Mouse (Mus musculus) kidney, postnatal 36 days (tissue): ENCODE data around the gene Rps6kl1.
"Not testable (repeated sequence)": the region's sequence is repeated elsewhere in the genome, so short reads cannot be mapped to it uniquely, and the experiment has no call there.

Experiments
- DNase-seq, 2 experiments: peaks; one replicate each; pipeline ENCODE4 v3.0.0; 2021 to 2022; ENCODE audit warnings: mixed read lengths in 2 of 2

The Rps6kl1 gene

GRCm38 (mm10) chr12:85175087-85175675 lies 24.1 kb upstream of the Rps6kl1 start:
- DNase-seq, result no peak

DNA sequence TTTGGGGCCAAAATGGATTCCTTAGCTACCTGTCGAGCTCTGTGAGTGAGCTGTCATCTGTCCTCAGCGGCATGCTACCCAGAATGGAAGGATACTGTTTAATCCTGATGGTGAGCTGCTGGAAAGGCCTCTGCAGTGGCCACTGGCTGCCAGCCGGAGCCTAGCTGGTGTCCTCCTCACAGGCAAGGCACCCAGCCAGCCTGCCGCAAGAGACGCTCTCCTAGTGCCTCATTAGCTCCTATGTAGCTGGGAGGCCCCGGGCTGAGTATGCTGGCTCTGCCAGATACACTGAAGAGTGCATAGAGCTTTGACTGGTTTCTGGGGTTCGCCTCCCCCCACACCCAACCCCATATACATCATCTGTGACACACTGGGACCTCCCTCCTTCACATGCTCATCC lies 23.0 kb upstream of the Rps6kl1 start:
- no peak for DNase-seq

GRCm38 (mm10) chr12:85170948-85171307 lies 19.9 kb upstream of the Rps6kl1 start:
- DNase-seq, result no peak

- peak; percentile 69 to 70 for DNase-seq
Observed at GRCm38 (mm10) chr12:85170284-85170947, 19.4 kb upstream of the Rps6kl1 start.

DNA sequence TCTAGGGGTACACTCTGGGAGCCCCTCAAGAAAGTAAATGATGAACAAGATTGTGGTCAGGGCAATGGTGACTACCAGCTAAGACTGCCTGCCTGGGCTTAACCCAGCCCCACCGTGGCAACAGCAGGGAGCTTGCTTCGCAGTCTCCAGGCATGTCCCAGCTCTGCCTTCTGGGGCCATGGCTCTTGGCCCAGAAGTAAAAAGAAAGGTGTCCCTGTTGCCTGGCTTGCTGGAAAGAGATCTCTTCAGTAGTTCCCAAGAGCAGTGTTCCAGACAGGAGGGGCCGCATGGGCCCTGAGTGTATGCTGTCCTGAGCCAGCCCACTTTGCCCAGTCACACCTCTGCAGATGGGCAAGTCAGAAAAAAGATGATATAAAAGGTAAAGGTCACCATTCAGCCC lies 18.8 kb upstream of the Rps6kl1 start:
- DNase-seq, result no peak

DNA sequence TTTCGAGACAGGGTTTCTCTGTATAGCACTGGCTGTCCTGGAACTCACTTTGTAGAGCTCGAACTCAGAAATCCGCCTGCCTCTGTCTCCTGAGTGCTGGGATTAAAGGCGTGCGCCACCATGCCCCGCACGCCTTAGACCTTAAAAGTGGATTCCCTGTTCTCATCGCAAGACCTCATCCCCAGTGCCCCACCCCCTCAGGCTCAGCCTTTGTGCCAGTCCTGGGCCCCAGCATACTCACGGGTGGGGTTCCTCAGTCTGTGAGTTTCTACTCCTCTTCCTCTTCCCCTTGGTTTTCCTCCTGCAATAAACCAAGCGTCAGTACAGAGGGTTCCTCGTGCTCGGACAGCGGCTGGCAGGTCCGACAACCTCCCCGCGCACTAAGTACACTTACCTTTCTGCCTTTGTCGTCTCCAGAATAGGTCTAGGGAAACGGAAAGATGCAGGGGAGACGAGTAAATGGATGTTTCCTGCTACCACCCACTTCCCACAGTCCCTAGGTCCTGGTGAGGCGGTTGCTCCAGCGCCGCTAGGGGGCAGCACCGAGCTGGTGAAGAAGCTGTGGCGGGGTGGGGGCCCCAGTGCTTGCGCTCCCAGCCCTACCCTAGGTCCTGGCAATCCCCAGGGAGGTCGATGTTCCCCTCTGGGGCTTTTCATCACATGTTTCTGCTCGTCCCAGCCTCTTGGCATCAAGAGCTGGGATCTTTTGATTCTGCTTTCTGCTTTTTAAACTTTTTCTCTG lies 18.2 kb upstream of the Rps6kl1 start:
- peak; percentile 71 to 95 for DNase-seq

GRCm38 (mm10) chr12:85166631-85167030 lies 15.6 kb upstream of the Rps6kl1 start:
- peak; percentile 47 to 58 for DNase-seq

- no peak for DNase-seq
Observed at GRCm38 (mm10) chr12:85164996-85165395, 13.9 kb upstream of the Rps6kl1 start.

DNA sequence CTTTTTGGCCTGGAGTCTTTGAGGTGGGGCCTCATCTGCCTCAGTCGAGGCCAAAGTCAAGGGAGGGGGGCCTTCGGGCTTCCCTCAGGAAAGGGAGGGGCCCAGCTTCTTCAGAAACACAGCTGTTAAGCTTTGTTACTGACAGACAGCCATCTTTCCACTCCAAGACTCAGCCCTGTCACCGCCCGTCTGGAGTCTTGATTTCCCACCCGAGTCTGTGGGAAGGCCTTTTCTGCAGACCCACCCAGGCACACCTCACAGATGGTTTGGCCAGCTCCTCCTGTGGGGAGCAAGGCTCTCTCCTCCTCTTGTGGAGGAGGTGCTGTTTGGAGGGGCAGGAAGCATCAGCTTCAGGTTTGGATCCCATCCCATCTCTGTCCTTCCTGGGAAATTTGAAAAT lies 8.5 kb upstream of the Rps6kl1 start:
- no peak for DNase-seq

DNA sequence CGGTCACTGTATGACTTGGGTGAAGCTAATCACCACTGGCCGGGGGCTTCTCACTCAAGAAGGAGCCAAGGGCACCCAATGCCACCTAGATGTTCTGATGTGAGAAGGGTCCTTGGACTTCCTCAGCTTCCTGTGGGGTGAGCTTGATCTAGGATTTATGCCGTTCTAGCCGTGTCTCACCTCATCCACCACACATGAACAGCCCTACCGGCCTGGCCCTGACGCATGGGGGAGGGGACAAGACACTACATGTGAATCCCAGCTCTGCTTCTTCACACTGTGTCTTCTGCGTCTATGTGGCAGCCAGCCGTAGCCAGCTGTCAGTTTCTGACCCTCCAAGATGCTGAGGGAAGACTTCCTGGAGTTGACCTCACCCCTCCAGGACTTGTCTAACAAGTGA lies 7.7 kb upstream of the Rps6kl1 start:
- no peak for DNase-seq

DNA sequence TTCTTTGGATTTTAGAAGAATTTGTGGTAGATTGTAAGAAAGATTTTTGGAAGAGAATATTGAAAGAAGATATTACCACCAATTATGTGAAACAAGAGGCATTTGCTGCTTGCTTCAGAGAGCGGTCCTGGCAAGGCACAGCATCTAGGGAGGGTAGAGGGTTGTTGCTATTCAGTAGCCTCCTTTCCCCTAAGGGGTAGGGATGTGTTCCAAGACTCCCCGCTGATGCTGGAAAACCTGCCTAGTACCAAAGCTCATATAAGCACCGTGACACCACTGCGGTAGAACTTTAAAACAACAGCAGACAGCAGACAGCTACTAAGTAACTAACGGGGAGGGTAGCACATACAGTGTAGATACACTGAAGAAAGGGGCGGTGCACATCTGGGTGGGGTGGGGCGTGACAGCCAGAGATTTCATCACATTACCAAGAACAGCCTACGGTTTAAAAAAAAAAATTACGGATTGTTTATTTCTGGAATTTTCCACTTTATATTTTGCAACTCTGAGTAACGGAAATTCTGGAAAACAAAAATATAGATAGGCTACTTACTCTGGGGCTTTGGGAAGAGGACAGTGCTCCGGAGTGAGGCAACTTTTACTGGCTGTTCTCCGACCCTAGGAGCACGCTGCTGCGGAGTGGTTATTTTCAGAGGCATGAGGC lies 6.9 kb upstream of the Rps6kl1 start:
- DNase-seq, result no peak

DNA sequence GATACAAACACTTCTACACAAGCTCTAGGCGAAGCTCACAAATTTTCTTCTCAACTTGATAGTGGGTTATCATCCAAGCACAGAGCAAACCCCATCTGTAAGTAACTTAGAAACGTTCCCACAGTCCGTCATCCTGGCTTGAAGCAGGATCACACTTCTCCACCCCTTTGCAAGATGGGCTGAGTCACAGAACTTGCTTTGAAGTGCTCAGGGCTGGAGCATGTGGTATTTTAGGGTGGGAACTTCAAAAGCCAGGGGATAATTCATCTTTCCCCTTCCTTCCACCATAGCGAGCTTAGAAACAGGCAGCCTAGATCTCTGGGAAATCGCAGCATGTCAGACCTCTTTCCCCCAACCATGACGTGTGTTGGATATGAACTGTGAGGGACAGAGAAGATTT lies 5.3 kb upstream of the Rps6kl1 start:
- no peak for DNase-seq

- no peak for DNase-seq
Observed at GRCm38 (mm10) chr12:85153011-85153410, 1.9 kb upstream of the Rps6kl1 start.

DNA sequence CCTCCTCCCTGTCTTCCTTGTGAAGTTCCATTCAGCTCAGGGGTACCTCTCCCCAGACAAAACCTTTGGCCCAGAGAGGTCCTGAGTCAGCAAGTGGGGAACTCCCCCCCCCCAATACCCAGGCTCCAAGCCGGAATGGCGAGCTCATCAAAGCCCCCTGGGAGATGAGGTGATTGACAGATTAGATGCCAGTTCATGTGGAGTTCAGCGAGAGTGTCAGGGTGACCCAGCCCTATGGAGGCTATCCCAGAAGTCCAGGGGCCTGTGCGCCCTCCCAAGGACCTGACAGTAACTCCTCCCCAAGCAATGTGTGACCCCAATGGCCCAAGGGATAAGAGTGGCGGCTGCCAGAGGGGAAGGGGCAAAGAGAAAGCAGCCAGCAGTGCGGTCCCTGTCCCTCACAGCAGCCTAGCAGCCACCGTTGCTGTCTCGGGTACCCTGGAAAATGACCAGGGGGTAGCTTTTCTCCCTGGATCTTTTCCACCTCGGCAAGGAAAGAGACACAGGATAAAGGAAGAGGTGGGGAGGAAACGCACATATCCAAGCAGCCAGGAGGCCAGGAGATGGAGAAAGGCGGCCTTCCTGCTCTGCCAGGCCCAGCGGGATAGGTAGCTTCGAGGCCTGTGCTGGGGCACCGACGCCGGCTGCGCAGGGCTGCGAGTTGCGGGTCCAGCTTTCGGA lies 603 bp downstream of the Rps6kl1 start:
- DNase-seq, result no peak

DNA sequence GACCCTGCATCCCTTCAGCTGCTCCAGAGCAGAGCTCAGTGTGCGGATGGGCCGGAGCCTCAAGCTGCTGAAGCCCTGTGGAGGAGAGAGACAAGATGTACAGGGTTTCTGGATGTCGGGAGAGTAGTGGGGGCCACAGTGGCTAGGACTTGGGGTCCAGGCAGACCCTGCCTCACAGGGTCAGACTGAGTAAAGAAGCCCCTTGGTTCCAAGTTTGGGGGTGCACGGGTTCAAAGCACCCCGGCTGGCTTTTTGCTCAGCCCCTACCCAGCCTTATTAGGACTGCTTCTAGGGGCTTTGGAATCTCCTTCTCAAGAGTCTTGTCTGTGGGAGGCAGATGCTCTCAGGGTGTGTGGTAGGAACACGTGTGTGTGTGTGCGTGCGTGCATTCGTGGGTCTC lies 4.2 kb downstream of the Rps6kl1 start:
- no peak for DNase-seq

GRCm38 (mm10) chr12:85146355-85146754 lies 4.7 kb downstream of the Rps6kl1 start:
- peak in 1 of 2 experiments; percentile 38 for DNase-seq

- DNase-seq, result no peak
Observed at GRCm38 (mm10) chr12:85145630-85146029, 5.4 kb downstream of the Rps6kl1 start.

DNA sequence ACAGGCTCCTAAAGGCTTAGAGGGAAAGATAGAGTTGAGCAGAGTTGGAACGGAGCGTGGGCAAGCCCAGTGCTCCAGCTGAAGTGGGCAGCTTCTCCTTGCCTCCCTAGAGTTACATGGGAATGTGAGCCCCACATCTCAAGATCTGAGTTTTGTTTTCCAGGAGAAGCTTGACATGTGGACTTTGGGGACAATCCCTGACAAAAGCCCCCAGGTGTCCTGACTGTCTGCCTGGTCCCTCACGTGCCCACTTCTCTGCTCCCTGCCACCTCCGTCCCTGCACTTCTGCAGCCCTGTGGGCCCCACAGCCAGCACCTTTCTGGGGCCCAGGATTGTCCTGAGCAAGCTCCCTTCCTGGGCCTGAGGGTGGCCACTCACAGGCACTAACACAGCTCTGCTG lies 6.2 kb downstream of the Rps6kl1 start:
- no peak for DNase-seq

DNA sequence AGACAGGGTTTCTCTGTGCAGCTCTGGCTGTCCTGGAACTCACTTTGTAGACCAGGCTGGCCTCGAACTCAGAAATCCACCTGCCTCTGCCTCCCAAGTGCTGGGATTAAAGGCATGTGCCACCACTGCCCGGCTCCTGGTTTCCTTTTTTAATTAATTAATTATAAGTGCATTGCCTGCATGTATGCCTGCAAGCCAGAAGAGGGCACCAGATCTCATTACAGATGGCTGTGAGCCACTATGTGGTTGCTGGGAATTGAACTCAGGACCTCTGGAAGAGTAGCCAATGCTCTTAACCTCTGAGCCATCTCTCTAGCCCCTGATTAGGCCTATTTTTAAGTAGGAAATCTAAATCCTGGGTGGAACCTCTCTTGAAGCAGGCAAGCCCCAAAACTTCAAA lies 6.8 kb downstream of the Rps6kl1 start:
- DNase-seq, result not testable (repeated sequence)

- peak; percentile 82 to 93 for DNase-seq
Observed at GRCm38 (mm10) chr12:85142803-85143202, 8.3 kb downstream of the Rps6kl1 start.

GRCm38 (mm10) chr12:85141096-85141495 lies 10.0 kb downstream of the Rps6kl1 start:
- no peak for DNase-seq

- no peak for DNase-seq
Observed at GRCm38 (mm10) chr12:85140036-85140701, 10.9 kb downstream of the Rps6kl1 start.

DNA sequence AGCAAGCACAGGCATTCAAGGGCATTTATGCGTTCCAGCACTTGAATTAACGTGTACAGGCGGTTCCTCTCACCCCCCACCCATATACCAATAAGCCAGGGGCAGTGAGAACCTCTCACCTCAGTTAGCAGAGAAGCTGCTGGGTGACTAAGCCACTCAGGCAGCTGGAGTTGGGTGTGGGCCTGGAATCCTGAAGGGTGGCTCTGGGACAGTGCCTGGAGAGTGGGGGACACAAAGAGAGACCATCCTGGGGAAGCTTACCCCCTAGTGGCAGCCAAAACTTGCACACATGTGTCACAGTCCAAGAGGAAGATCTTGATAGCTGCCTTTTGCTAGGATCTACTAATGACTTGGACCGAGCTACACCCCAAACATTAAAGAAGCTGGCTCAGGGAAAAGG lies 14.4 kb downstream of the Rps6kl1 start:
- no peak for DNase-seq
